Mouse (Mus musculus) liver, adult 2 months (tissue): ENCODE results near the gene Uchl3. TPM values are rescaled to one million over a fixed set of nuclear protein-coding genes. Genes with fewer than 3 reads are reported as not detected.

Experiments used
- DNase-seq: peaks from one replicate; pipeline ENCODE4 v3.0.0-alpha.2; 2011; ENCODE audit warnings: low read depth, low spot score; ENCODE audit errors: extremely low read depth
- H3K27ac ChIP-seq: fragments of 200-500 bp; replicated peaks from 2 replicates; pipeline ENCODE4 v1.5.1; 2012; ENCODE audit warnings: low read depth, mild to moderate bottlenecking, control low read depth, inconsistent platforms, low read length; ENCODE audit not compliant: insufficient read depth
- H3K27me3 ChIP-seq: fragments of 200-500 bp; 2 replicates; pipeline ENCODE4 v1.6.1; 2012; ENCODE audit warnings: mild to moderate bottlenecking, moderate library complexity, low read length, inconsistent platforms; ENCODE audit not compliant: control insufficient read depth, insufficient read depth
- H3K36me3 ChIP-seq: fragments of 200-500 bp; 2 replicates; pipeline ENCODE4 v1.6.1; 2012; ENCODE audit warnings: low read length, inconsistent platforms; ENCODE audit not compliant: control insufficient read depth, insufficient read depth
- H3K4me1 ChIP-seq: fragments of 200-500 bp; 2 replicates; pipeline ENCODE4 v1.6.1; 2011; ENCODE audit warnings: low read length; ENCODE audit not compliant: control insufficient read depth, insufficient read depth
- H3K4me3 ChIP-seq: fragments of 200-500 bp; 2 replicates; pipeline ENCODE4 v1.5.1; 2011; ENCODE audit warnings: low read depth, mild to moderate bottlenecking, control low read depth, low read length, moderate library complexity; ENCODE audit not compliant: insufficient read depth
- H3K79me2 ChIP-seq: fragments of 200-500 bp; 2 replicates; pipeline ENCODE4 v1.6.1; 2012; ENCODE audit warnings: inconsistent platforms, mild to moderate bottlenecking, low read length, moderate library complexity; ENCODE audit not compliant: control insufficient read depth, insufficient read depth
- H3K9ac ChIP-seq: fragments of 200-500 bp; 2 replicates; pipeline ENCODE4 v1.6.1; 2012; ENCODE audit warnings: low read depth, mild to moderate bottlenecking, control low read depth, inconsistent platforms, low read length
- CTCF ChIP-seq: fragments of 200-500 bp; IDR thresholded peaks from 2 replicates; pipeline ENCODE4 v1.5.1; 2011; ENCODE audit warnings: low read depth, low read length, control low read depth
- POLR2A ChIP-seq: fragments of 200-500 bp; IDR thresholded peaks from 2 replicates; pipeline ENCODE4 v1.6.1; 2011; ENCODE audit warnings: low read length, control low read depth; ENCODE audit not compliant: insufficient read depth; ENCODE audit errors: extremely low read depth
- WGBS: fragments of 180-500 bp; shearing (Covaris S2); methylation state at CpG from one replicate; pipeline ENCODE4 v1.1.7; 2018; 5-methylcytosine and 5-hydroxymethylcytosine counted together
- polyA plus RNA-seq: library from polyadenylated mRNA; depleted of rRNA; stranded (reverse); fragments of >200 nt; gene quantifications from 2 replicates; pipeline ENCODE4 v1.2.3, GENCODE M21; 2012; rRNA removed
- total RNA-seq: library from RNA; depleted of rRNA; stranded (reverse); fragments of >200 nt; gene quantifications from 2 replicates; pipeline ENCODE4 v1.2.3, GENCODE M21; 2014; rRNA removed

Gene Uchl3
- total and polyA plus RNA-seq, 2 experiments, result 8.9 to 25.4 TPM

DNA sequence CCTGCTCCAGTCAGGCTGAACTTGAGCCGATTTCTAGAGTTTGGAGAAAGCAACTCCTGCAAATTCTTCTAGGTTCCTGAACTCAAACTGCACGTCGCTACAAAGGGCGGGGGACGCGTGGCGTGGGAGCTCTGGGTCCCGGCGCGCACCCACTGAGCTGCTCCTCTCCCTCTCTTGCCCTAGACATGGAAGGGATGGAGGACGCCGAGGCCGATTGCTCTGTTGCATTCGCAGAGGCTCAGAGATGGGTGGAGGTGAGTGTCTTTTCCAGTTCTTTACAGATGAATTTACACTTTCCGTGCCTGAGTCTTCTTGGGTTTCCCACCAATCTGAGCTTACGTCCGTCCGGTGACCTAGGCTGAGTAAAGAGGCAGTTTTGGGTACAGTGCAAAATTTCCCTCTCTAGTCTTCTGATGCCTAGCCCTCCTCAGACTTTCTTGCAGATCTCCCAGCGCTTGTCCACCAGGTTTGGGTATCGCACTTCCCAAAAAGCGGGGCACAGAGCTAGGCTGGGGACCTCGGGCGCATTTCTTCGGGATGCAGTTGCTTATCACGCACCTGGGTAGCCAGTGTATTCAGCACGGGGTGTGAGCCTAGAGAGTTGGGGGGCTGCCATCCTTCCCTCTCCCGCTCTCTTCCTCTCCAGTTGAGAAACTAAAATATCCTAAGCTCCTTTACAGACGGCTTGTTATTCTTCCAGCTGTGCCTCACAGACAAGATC, 76.4 kb downstream of the Uchl3 start:
- H3K27ac ChIP-seq, result no peak overlapping the region
- DNase-seq, result no peak
- H3K9ac ChIP-seq, result no peak overlapping the region
- no peak for TF ChIP-seq POLR2A
- no peak for TF ChIP-seq CTCF
- H3K4me3 ChIP-seq, result peak overlapping the region; percentile 75; the same call in 1 of the 2 replicates
- no peaks in the 10 kb centered on the region for H3K79me2 ChIP-seq
- H3K4me1 ChIP-seq, result no peaks in the 10 kb centered on the region
- H3K36me3 ChIP-seq, result no peaks in the 10 kb centered on the region
- peaks cover 13% of the 10 kb centered on the region for H3K27me3 ChIP-seq
- 4% methylated on average over 28 of the region's 28 CpGs for WGBS

DNA sequence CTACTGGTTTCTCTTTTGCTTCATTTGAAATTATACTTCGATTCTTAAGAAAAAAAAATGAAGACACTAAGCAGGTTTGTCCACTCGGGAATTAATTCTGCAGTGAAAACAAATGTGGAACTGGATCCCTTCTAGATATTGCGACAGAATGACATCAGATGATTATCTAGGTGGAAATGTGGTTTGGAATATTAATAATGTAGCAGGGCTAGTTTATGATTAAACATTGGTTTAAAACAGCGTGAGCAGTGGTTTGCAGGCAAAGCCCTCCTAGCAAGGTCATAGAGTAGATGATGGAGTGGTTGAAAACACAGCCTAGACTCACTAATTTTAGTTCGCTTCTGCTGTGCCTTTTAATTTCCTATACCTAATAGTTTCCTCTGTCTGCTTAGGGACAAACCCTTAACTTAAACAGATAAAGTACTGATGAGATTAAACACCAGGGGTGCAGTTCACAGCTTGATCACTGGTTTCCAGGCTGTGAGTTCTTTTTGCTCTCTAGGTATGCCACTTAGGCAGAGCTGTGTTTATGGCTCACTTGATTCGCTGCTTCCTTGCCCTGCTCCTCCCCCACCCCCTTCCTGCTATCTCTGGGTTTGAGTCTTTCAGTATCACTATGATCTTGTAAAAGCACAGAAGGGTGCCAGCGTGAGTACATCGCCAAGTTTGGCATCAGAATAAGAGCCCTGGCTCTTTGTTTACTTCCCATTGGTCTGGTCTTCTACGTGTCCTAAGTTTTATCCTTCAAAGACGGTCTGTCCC, 80.0 kb downstream of the Uchl3 start:
- Histone ChIP-seq H3K4me1 (no peaks in the 10 kb centered on the region), H3K79me2 (no peaks in the 10 kb centered on the region), H3K36me3 (no peaks in the 10 kb centered on the region), H3K27ac (no peak overlapping the region), H3K4me3 (no peak overlapping the region), H3K9ac (no peak overlapping the region), H3K27me3 (peaks cover 13% of the 10 kb centered on the region)
- 25% methylated on average over 10 of the region's 10 CpGs for WGBS
- TF ChIP-seq POLR2A (no peak), CTCF (no peak)
- peak; percentile 8 for DNase-seq

DNA sequence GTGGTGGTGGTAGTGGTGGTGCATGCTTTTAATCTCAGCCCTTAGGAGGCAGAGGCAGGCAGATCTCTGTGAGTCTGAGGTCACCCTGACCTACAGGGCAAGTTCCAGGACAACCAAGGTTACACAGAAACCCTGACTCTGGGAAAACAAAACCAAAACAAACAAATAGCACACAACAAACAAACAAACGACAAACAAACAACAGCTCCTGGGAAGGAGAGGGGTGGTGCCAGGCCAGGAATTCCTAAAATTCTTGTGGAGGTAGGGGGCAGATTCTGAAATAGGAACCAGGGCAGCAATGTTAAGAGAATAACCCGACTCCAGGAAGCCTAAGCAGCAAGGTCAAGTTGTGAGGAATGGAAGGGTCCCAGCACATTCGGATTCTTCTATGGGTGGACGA, 83.7 kb downstream of the Uchl3 start:
- no peak overlapping the region for H3K9ac ChIP-seq
- 78% methylated on average over 4 of the region's 4 CpGs for WGBS

More for the DNA sequence above, 83.7 kb downstream of the Uchl3 start:
- Histone ChIP-seq H3K27me3 (no peaks in the 10 kb centered on the region; the same call in 1 of the 2 replicates), H3K4me3 (no peak overlapping the region), H3K36me3 (no peaks in the 10 kb centered on the region), H3K27ac (no peak overlapping the region), H3K79me2 (no peaks in the 10 kb centered on the region), H3K4me1 (no peaks in the 10 kb centered on the region)
- DNase-seq, result no peak
- no peak for TF ChIP-seq POLR2A
- no peak for TF ChIP-seq CTCF

Other genes with a start within 250 kb of the Uchl3 start
- 2.6 and 3.2 TPM in 2 replicates for gene Tbc1d4, start 44.8 kb upstream of the Uchl3 start, total RNA-seq
- 0.82 and 1.0 TPM in 2 replicates for gene Tbc1d4, start 44.8 kb upstream of the Uchl3 start, polyA plus RNA-seq
- gene Commd6, start 13.3 kb upstream of the Uchl3 start, total RNA-seq, result 43.2 and 43.6 TPM in 2 replicates
- 20.7 and 26.7 TPM in 2 replicates for gene Commd6, start 13.3 kb upstream of the Uchl3 start, polyA plus RNA-seq
- gene Gm9922, start 75.8 kb downstream of the Uchl3 start, total RNA-seq, result not detected in 2 replicates
- not detected in 2 replicates for gene Gm9922, start 75.8 kb downstream of the Uchl3 start, polyA plus RNA-seq
- gene Lmo7, start 76.0 kb downstream of the Uchl3 start, total RNA-seq, result 27.1 and 30.0 TPM in 2 replicates
- gene Lmo7, start 76.0 kb downstream of the Uchl3 start, polyA plus RNA-seq, result 7.1 and 8.3 TPM in 2 replicates